Comparison of ENCODE assay signal across 15 mouse cellular contexts in the genomic region with DNA sequence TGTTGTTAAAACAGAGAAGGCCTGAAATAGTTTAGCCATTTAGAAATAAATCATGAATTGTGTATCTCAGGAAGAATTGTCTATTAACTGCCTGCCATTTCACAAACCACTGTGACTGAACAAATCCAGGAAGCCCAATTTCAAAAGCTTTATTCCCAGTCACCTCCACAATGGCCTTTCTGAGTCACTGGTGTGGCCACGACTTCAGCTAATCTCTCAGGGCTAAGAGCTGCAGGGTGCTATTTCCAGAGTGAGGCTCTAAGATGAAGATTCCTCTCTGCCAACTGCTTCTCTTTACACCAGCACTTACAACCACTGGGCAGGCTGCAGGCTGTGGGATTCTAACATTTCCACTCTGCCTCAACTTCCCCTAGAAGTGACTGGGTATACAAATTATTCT.
"Had no signal": no experiment of that assay in that cellular context is flagged by ENCODE, and none has a peak within 500 bp of the region (broad histone marks: within the 10 kb centered on the region; RNA-seq: fewer than 3 reads in every experiment).

No protein-coding gene starts in this region.

- H3K27me3 ChIP-seq: kidney, embryonic 15.5 days; neural tube, embryonic 12.5 days had no signal

- H3K27ac ChIP-seq: kidney, embryonic 15.5 days; left cerebral cortex, adult 2 months; limb, embryonic 10.5 days; neural tube, embryonic 12.5 days had no signal

- H3K9ac ChIP-seq: kidney, embryonic 15.5 days; neural tube, embryonic 12.5 days had no signal

- H3K36me3 ChIP-seq: limb, embryonic 10.5 days had no signal

- H3K4me2 ChIP-seq: kidney, embryonic 15.5 days; neural tube, embryonic 12.5 days had no signal

- H3K9me3 ChIP-seq: kidney, embryonic 15.5 days; limb, embryonic 10.5 days; neural tube, embryonic 12.5 days had no signal

- ATAC-seq: lung, postnatal 0 days had no signal

- DNase-seq: kidney, adult 2 months; kidney, postnatal 14 days; lung, adult 2 months; lung, postnatal 36 days; midbrain, embryonic 14.5 days; retina, postnatal 1 day; right cerebral cortex, postnatal 4 days; spleen, adult 18-20 months; thymus, adult 2 months; thymus, postnatal 25 days had no signal

- H3K4me3 ChIP-seq: kidney, embryonic 15.5 days; left cerebral cortex, adult 2 months; limb, embryonic 10.5 days; neural tube, embryonic 12.5 days had no signal

- H3K4me1 ChIP-seq: limb, embryonic 10.5 days had no signal
